Comparison of ENCODE assay signal across 10 mouse cellular contexts in genomic region chr1:90221811-90222361, GRCm38 (mm10). TPM values are rescaled to one million over a fixed set of nuclear protein-coding genes. Genes with fewer than 3 reads are reported as not detected.
DNase-seq lines count a peak whose midpoint lies in the region; ATAC-seq and TF ChIP-seq lines count a peak whose summit lies in the region.
"Had no signal": no experiment of that assay in that cellular context is flagged by ENCODE, and none has a peak within 500 bp of the region (broad histone marks: within the 10 kb centered on the region; RNA-seq: fewer than 3 reads in every experiment).

No protein-coding gene starts in this region.

- no peak overlapping the region for H3K9ac ChIP-seq in forebrain, postnatal 0 days
- H3K9ac ChIP-seq: lung, embryonic 15.5 days; stomach, embryonic 15.5 days had no signal

- no peaks in the 10 kb centered on the region; the same call in 1 of the 2 replicates for H3K27me3 ChIP-seq in forebrain, postnatal 0 days (ENCODE audit: insufficient read depth, low read length)
- peaks cover 5% of the 10 kb centered on the region for H3K27me3 ChIP-seq in limb, embryonic 10.5 days (ENCODE audit: low read depth, poor library complexity, severe bottlenecking)
- H3K27me3 ChIP-seq: stomach, embryonic 15.5 days had no signal

- H3K4me3 ChIP-seq in forebrain, postnatal 0 days (ENCODE audit: low read depth, low read length) = no peak overlapping the region
- H3K4me3 ChIP-seq in limb, embryonic 10.5 days = no peak overlapping the region
- H3K4me3 ChIP-seq: lung, embryonic 15.5 days; stomach, embryonic 15.5 days had no signal

- peak overlapping the region; percentile 23; the same call in 1 of the 2 replicates for H3K4me2 ChIP-seq in forebrain, postnatal 0 days (ENCODE audit: low read depth)
- H3K4me2 ChIP-seq: lung, embryonic 15.5 days; stomach, embryonic 15.5 days had no signal

- H3K9me3 ChIP-seq in forebrain, postnatal 0 days (ENCODE audit: low read length) = no peaks in the 10 kb centered on the region
- H3K9me3 ChIP-seq in limb, embryonic 10.5 days (replicated peaks) = no peaks in the 10 kb centered on the region
- H3K9me3 ChIP-seq: lung, embryonic 15.5 days; stomach, embryonic 15.5 days had no signal

- ATAC-seq in forebrain, postnatal 0 days = peak; percentile 80
- no peak for ATAC-seq in erythroid progenitor cell, adult 5-6 weeks (replicated peaks; ENCODE audit: low FRiP score, poor library complexity, severe bottlenecking)

- DNase-seq in R1 (ENCODE audit: low read depth, low spot score) = peak; percentile 71
- peak; percentile 85 for DNase-seq in forebrain, postnatal 0 days
- peak; percentile 69 to 72 for DNase-seq in layer of hippocampus, postnatal 36 days
- DNase-seq in neural tube, embryonic 10.5 days (ENCODE audit: extremely low spot score, low spot score) = peak; percentile 57
- DNase-seq in ovary, postnatal 36 days (ENCODE audit: low spot score) = no peak
- no peak for DNase-seq in limb, embryonic 10.5 days (ENCODE audit: low spot score)
- no peak for DNase-seq in liver

- H3K36me3 ChIP-seq in forebrain, postnatal 0 days (ENCODE audit: insufficient read depth) = no peaks in the 10 kb centered on the region
- no peaks in the 10 kb centered on the region; the same call in 1 of the 2 replicates for H3K36me3 ChIP-seq in limb, embryonic 10.5 days
- H3K36me3 ChIP-seq: lung, embryonic 15.5 days; stomach, embryonic 15.5 days had no signal

- peaks cover 18% of the 10 kb centered on the region for H3K4me1 ChIP-seq in forebrain, postnatal 0 days (ENCODE audit: insufficient read depth)
- H3K4me1 ChIP-seq in limb, embryonic 10.5 days = peaks cover 36% of the 10 kb centered on the region
- H3K4me1 ChIP-seq: stomach, embryonic 15.5 days had no signal

- H3K27ac ChIP-seq in forebrain, postnatal 0 days (ENCODE audit: low read depth, low read length) = peak overlapping the region; percentile 47
- no peak overlapping the region for H3K27ac ChIP-seq in limb, embryonic 10.5 days
- H3K27ac ChIP-seq: lung, embryonic 15.5 days; stomach, embryonic 15.5 days had no signal

- 13% methylated on average over 18 of the region's 18 CpGs for WGBS in forebrain, postnatal 0 days
- 81% methylated on average over 18 of the region's 18 CpGs for WGBS in limb, embryonic 10.5 days

- no peak for TF ChIP-seq CTCF in forebrain, postnatal 0 days (IDR thresholded peaks at IDR 0.05; ENCODE audit: low read depth)

RNA-seq across cellular contexts. Expression of gene Ackr3, which starts 18.1 kb away (rescaled TPM):
- 7.3 and 10.0 TPM in 2 replicates for total RNA-seq in forebrain, postnatal 0 days (2014; rRNA removed)
- polyA plus RNA-seq in forebrain, postnatal 0 days (2015; fragmentation: Nextera tagmentation; extraction: Ambion mirVana) = 10.2 and 11.9 TPM in 2 replicates
- 10 to 100 TPM; 16.3 to 17.0 TPM for total RNA-seq in layer of hippocampus, postnatal 36 days (2021)
- total RNA-seq in erythroid progenitor cell, adult 5-6 weeks (2015; ENCODE audit: low replicate concordance) = 1.1 TPM in 1 of 2 replicates, not detected in the other
- not detected in 2 replicates for total RNA-seq in erythroid progenitor cell, adult 5-6 weeks (2017; ENCODE audit: low replicate concordance)
- polyA plus RNA-seq in limb, embryonic 10.5 days (2016; fragmentation: Nextera tagmentation; extraction: Ambion mirVana) = 12.9 and 16.5 TPM in 2 replicates

Comparison
In these comparisons a context has a peak if more than half of its experiments do, and no peak if none do; other contexts are left out.
1. DNase-seq: peak in R1 (single experiment), forebrain, postnatal 0 days (single experiment), layer of hippocampus, postnatal 36 days (2 of 2) and neural tube, embryonic 10.5 days (single experiment); none in ovary, postnatal 36 days (single experiment), limb, embryonic 10.5 days (single experiment) and liver (single experiment).